Mouse (Mus musculus) lung, embryonic 14.5 days (tissue): ENCODE measurements at regions not wholly inside any gene's neighbourhood (a gene's known extent, or its start where the extent isn't known, plus 50 kb on each side); places are given as distances from the start of the nearest gene placed in this dataset.

ENCODE experiments used
- ATAC-seq: fragments of 200-750 bp; cut with Nextera tagmentation; 2 replicates; pipeline ENCODE4 v1.8.0; 2017; ENCODE audit warnings: mild to moderate bottlenecking, moderate TSS enrichment, moderate library complexity; ENCODE audit not compliant: insufficient read depth
- DNase-seq: peaks from one replicate; pipeline ENCODE4 v3.0.0-alpha.2; 2015
- H3K27ac ChIP-seq: fragments of 300-500 bp; sonication (generic); 2 replicates; pipeline ENCODE4 v1.5.1; 2014; ENCODE audit warnings: low read depth, mild to moderate bottlenecking, moderate library complexity
- H3K27me3 ChIP-seq: fragments of 300-500 bp; sonication (generic); 2 replicates; pipeline ENCODE4 v1.6.1; 2014; ENCODE audit warnings: low read length, control low read depth; ENCODE audit not compliant: insufficient read depth
- H3K36me3 ChIP-seq: fragments of 300-500 bp; sonication (generic); 2 replicates; pipeline ENCODE4 v1.6.1; 2014; ENCODE audit warnings: control low read depth; ENCODE audit not compliant: insufficient read depth
- H3K4me1 ChIP-seq: fragments of 300-500 bp; sonication (generic); 2 replicates; pipeline ENCODE4 v1.6.1; 2014; ENCODE audit warnings: antibody characterized with exemption, control low read depth; ENCODE audit not compliant: insufficient read depth
- H3K4me2 ChIP-seq: fragments of 300-500 bp; sonication (generic); 2 replicates; pipeline ENCODE4 v1.6.1; 2014; ENCODE audit warnings: mild to moderate bottlenecking
- H3K4me3 ChIP-seq: fragments of 300-500 bp; sonication (generic); 2 replicates; pipeline ENCODE4 v1.5.1; 2014; ENCODE audit warnings: low read depth, low read length
- H3K9ac ChIP-seq: fragments of 300-500 bp; sonication (generic); 2 replicates; pipeline ENCODE4 v1.6.1; 2014
- H3K9me3 ChIP-seq: fragments of 300-500 bp; sonication (generic); 2 replicates; pipeline ENCODE4 v1.6.1; 2016; ENCODE audit warnings: low read depth, low read length, control low read depth
- CTCF ChIP-seq: IDR thresholded peaks from 2 replicates; pipeline ENCODE4 v1.5.1; 2016; ENCODE audit warnings: antibody characterized with exemption, low read depth
- WGBS: fragments of 180-500 bp; shearing (Covaris S2); extraction: QIAGEN DNeasy Blood & Tissue Kit; methylation state at CpG from one replicate; pipeline ENCODE4 v1.1.7; 2014; 5-methylcytosine and 5-hydroxymethylcytosine counted together

DNA sequence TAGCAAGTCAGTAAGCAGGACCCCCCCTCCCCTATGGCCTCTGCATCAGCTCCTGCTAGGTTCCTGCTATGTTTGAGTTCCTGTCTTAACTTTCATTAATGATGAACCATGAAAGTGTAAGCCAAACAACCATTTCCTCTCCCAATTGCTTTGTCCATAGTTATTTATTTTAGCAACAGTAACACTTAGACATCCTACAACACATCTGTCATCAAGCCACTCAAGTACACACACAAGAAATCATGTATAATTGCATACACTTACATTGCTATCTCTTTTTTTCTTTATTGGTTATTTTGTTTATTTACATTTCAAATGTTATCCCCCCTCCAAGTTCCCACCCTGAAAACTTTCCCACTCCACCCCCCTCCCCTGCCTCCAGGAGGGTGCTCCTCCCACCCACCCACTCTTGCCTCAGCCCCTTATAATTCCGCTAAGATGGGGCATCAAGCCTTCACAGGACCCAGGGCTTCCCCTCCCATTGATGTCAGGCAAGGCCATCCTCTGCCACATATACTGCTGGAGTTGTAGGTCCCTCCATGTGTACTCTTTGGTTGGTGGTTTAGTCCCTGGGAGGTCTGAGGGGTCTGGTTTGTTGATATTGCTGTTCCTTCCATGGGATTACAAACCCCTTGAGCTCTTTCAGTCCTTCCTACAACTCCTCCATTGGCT lies 310.9 kb upstream of the Ccnh start:
- Histone ChIP-seq H3K4me1 (no peaks in the 10 kb centered on the region), H3K4me3 (no peak overlapping the region), H3K9ac (no peak overlapping the region), H3K4me2 (no peak overlapping the region), H3K27ac (no peak overlapping the region), H3K9me3 (no peaks in the 10 kb centered on the region), H3K36me3 (no peaks in the 10 kb centered on the region), H3K27me3 (no peaks in the 10 kb centered on the region)
- DNase-seq: peak; percentile 19
- no peak for TF ChIP-seq CTCF
- WGBS: 35% methylated on average over 1 of the region's 1 CpGs
- ATAC-seq: peak; percentile 73

GRCm38 (mm10) chr13:84905347-84905981 lies 283.7 kb upstream of the Ccnh start:
- Histone ChIP-seq H3K4me1 (no peaks in the 10 kb centered on the region), H3K27me3 (no peaks in the 10 kb centered on the region), H3K4me2 (no peak overlapping the region), H3K9ac (no peak overlapping the region), H3K9me3 (no peaks in the 10 kb centered on the region), H3K36me3 (no peaks in the 10 kb centered on the region), H3K27ac (no peak overlapping the region), H3K4me3 (no peak overlapping the region)
- ATAC-seq (no peak), DNase-seq (no peak)
- WGBS: 75% methylated on average over 6 of the region's 6 CpGs
- TF ChIP-seq CTCF: no peak

DNA sequence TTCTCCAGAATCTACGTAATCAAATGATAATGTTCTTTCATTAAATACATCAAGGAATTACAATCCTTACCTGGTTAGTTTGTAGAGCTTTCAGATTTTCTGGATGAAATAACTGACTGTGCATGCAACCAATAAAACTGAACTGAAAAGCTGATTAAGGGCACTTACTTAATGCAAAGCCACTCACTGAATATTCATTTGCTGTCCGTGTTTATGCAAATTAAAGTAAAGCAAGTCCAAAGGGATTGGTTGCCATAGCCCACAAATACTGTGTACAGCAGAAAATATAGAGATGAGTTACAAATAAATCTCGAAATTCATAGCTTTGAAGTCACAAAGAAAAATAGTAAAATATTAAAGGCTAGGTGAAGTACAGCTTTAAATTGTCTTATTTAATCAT lies 283.2 kb upstream of the Ccnh start:
- Histone ChIP-seq H3K4me2 (no peak overlapping the region), H3K27ac (no peak overlapping the region), H3K4me3 (no peak overlapping the region), H3K9me3 (no peaks in the 10 kb centered on the region), H3K9ac (no peak overlapping the region), H3K4me1 (no peaks in the 10 kb centered on the region), H3K27me3 (no peaks in the 10 kb centered on the region), H3K36me3 (no peaks in the 10 kb centered on the region)
- 60% methylated on average over 3 of the region's 3 CpGs for WGBS
- ATAC-seq (no peak), DNase-seq (no peak)
- no peak for TF ChIP-seq CTCF

GRCm38 (mm10) chr13:84931271-84931670 lies 257.9 kb upstream of the Ccnh start:
- no peak for TF ChIP-seq CTCF
- Histone ChIP-seq H3K27ac (no peak overlapping the region), H3K4me3 (no peak overlapping the region), H3K36me3 (no peaks in the 10 kb centered on the region), H3K9me3 (no peaks in the 10 kb centered on the region), H3K9ac (no peak overlapping the region), H3K27me3 (no peaks in the 10 kb centered on the region), H3K4me1 (no peaks in the 10 kb centered on the region), H3K4me2 (no peak overlapping the region)
- 75% methylated on average over 1 of the region's 1 CpGs for WGBS
- DNase-seq (no peak), ATAC-seq (no peak)

GRCm38 (mm10) chr13:84935610-84936009 lies 253.6 kb upstream of the Ccnh start:
- DNase-seq (no peak), ATAC-seq (no peak)
- Histone ChIP-seq H3K9me3 (no peaks in the 10 kb centered on the region), H3K27ac (no peak overlapping the region), H3K27me3 (no peaks in the 10 kb centered on the region), H3K4me3 (no peak overlapping the region), H3K4me1 (no peaks in the 10 kb centered on the region), H3K36me3 (no peaks in the 10 kb centered on the region), H3K9ac (no peak overlapping the region), H3K4me2 (no peak overlapping the region)
- WGBS: 65% methylated on average over 1 of the region's 1 CpGs
- no peak for TF ChIP-seq CTCF

GRCm38 (mm10) chr13:84939695-84940094 lies 249.5 kb upstream of the Ccnh start:
- Histone ChIP-seq H3K27me3 (no peaks in the 10 kb centered on the region), H3K36me3 (no peaks in the 10 kb centered on the region), H3K4me1 (no peaks in the 10 kb centered on the region), H3K27ac (no peak overlapping the region), H3K9ac (no peak overlapping the region), H3K4me2 (no peak overlapping the region), H3K9me3 (no peaks in the 10 kb centered on the region), H3K4me3 (no peak overlapping the region)
- DNase-seq (no peak), ATAC-seq (no peak)
- TF ChIP-seq CTCF: no peak
- 79% methylated on average over 7 of the region's 7 CpGs for WGBS

- H3K27ac ChIP-seq: no peak overlapping the region
- H3K9ac ChIP-seq: no peak overlapping the region
- H3K4me1 ChIP-seq: no peaks in the 10 kb centered on the region
- WGBS: 97% methylated on average over 1 of the region's 1 CpGs
- H3K4me2 ChIP-seq: no peak overlapping the region
- no peak for DNase-seq
- no peak for TF ChIP-seq CTCF
- no peaks in the 10 kb centered on the region for H3K9me3 ChIP-seq
- H3K36me3 ChIP-seq: no peaks in the 10 kb centered on the region
- no peak for ATAC-seq
- no peak overlapping the region for H3K4me3 ChIP-seq
- no peaks in the 10 kb centered on the region for H3K27me3 ChIP-seq
These were observed 248.3 kb upstream of the Ccnh start for GRCm38 (mm10) chr13:84940936-84941335.
